Mouse (Mus musculus) cerebellum, adult 2 months (tissue): ENCODE data around the gene Grtp1. TPM values are rescaled to one million over a fixed set of nuclear protein-coding genes. Genes with fewer than 3 reads are reported as not detected.

Source experiments
- DNase-seq, 2 experiments: peaks; one replicate each; pipeline ENCODE4 v3.0.0; 2021
- H3K27ac ChIP-seq: fragments of 200-500 bp; 2 replicates; pipeline ENCODE4 v1.5.1; 2012; ENCODE audit warnings: low read length, control low read depth, inconsistent platforms; ENCODE audit not compliant: insufficient read depth
- H3K27me3 ChIP-seq: fragments of 200-500 bp; 2 replicates; pipeline ENCODE4 v1.6.1; 2012; ENCODE audit warnings: inconsistent platforms, mild to moderate bottlenecking, low read length, moderate library complexity; ENCODE audit not compliant: control insufficient read depth, insufficient read depth
- H3K4me1 ChIP-seq: fragments of 200-500 bp; 2 replicates; pipeline ENCODE4 v1.6.1; 2011; ENCODE audit warnings: low read length; ENCODE audit not compliant: control insufficient read depth, insufficient read depth
- H3K4me3 ChIP-seq: fragments of 200-500 bp; replicated peaks from 2 replicates; pipeline ENCODE3; 2011; ENCODE audit warnings: mild to moderate bottlenecking, low read depth, low read length, control low read depth; ENCODE audit not compliant: insufficient read depth
- CTCF ChIP-seq: fragments of 200-500 bp; IDR thresholded peaks from 2 replicates; pipeline ENCODE4 v1.5.1; 2011; ENCODE audit warnings: low read depth, mild to moderate bottlenecking, control low read depth, low read length, moderate library complexity, borderline replicate concordance; ENCODE audit not compliant: insufficient read depth
- POLR2A ChIP-seq: fragments of 200-500 bp; IDR thresholded peaks from 2 replicates; pipeline ENCODE4 v1.6.1; 2011; ENCODE audit warnings: low read length, control low read depth, borderline replicate concordance; ENCODE audit not compliant: insufficient read depth
- WGBS: fragments of 180-500 bp; shearing (Covaris S2); methylation state at CpG from one replicate; pipeline ENCODE4 v1.1.7; 2018; 5-methylcytosine and 5-hydroxymethylcytosine counted together
- polyA plus RNA-seq: library from polyadenylated mRNA; depleted of rRNA; stranded (reverse); fragments of >200 nt; gene quantifications from 2 replicates; pipeline ENCODE4 v1.2.3, GENCODE M21; 2012

The Grtp1 gene
- polyA plus RNA-seq, 1 experiment = 6.8 TPM

- 88% methylated on average over 12 of the region's 12 CpGs for WGBS
- no peak overlapping the region for H3K27ac ChIP-seq
- DNase-seq = no peak
- no peaks in the 10 kb centered on the region for H3K27me3 ChIP-seq
- no peak overlapping the region for H3K4me3 ChIP-seq
- TF ChIP-seq CTCF (no peak), POLR2A (no peak)
- no peaks in the 10 kb centered on the region for H3K4me1 ChIP-seq
These were observed 29.4 kb upstream of the Grtp1 start for GRCm38 (mm10) chr8:13229802-13230201.

- no peak for TF ChIP-seq POLR2A
- no peak for TF ChIP-seq CTCF
- Histone ChIP-seq H3K27me3 (no peaks in the 10 kb centered on the region), H3K4me3 (no peak overlapping the region), H3K4me1 (no peaks in the 10 kb centered on the region), H3K27ac (no peak overlapping the region)
- DNase-seq = no peak
- WGBS = 59% methylated on average over 9 of the region's 9 CpGs
These were observed 28.6 kb upstream of the Grtp1 start for GRCm38 (mm10) chr8:13228923-13229610.

GRCm38 (mm10) chr8:13227184-13227583, 26.8 kb upstream of the Grtp1 start:
- 45% methylated on average over 3 of the region's 3 CpGs for whole genome bisulfite sequencing
- H3K27me3 ChIP-seq = no peaks in the 10 kb centered on the region
- DNase-seq = no peak
- no peak overlapping the region for H3K4me3 ChIP-seq
- no peak for TF ChIP-seq CTCF
- TF ChIP-seq POLR2A = no peak
- H3K27ac ChIP-seq = no peak overlapping the region
- no peaks in the 10 kb centered on the region for H3K4me1 ChIP-seq

GRCm38 (mm10) chr8:13226288-13226687, 25.9 kb upstream of the Grtp1 start:
- no peak for DNase-seq
- Histone ChIP-seq H3K27me3 (no peaks in the 10 kb centered on the region), H3K27ac (no peak overlapping the region), H3K4me1 (no peaks in the 10 kb centered on the region), H3K4me3 (no peak overlapping the region)
- no peak for TF ChIP-seq POLR2A
- no peak for TF ChIP-seq CTCF
- WGBS = 39% methylated on average over 6 of the region's 6 CpGs

GRCm38 (mm10) chr8:13224426-13224825, 24.0 kb upstream of the Grtp1 start:
- Histone ChIP-seq H3K27ac (no peak overlapping the region), H3K27me3 (no peaks in the 10 kb centered on the region), H3K4me3 (no peak overlapping the region), H3K4me1 (no peaks in the 10 kb centered on the region)
- TF ChIP-seq POLR2A (no peak), CTCF (no peak)
- WGBS = 28% methylated on average over 9 of the region's 9 CpGs
- DNase-seq = no peak

GRCm38 (mm10) chr8:13218441-13218840, 18.0 kb upstream of the Grtp1 start:
- 79% methylated on average over 4 of the region's 4 CpGs for WGBS
- DNase-seq = no peak
- TF ChIP-seq CTCF (no peak), POLR2A (no peak)
- H3K4me1 ChIP-seq = no peaks in the 10 kb centered on the region
- no peak overlapping the region for H3K4me3 ChIP-seq
- H3K27me3 ChIP-seq = no peaks in the 10 kb centered on the region
- H3K27ac ChIP-seq = no peak overlapping the region

- no peaks in the 10 kb centered on the region for H3K4me1 ChIP-seq
- DNase-seq = no peak
- no peak overlapping the region for H3K27ac ChIP-seq
- TF ChIP-seq CTCF (no peak), POLR2A (no peak)
- H3K27me3 ChIP-seq = no peaks in the 10 kb centered on the region
- no peak overlapping the region for H3K4me3 ChIP-seq
These were observed 17.6 kb upstream of the Grtp1 start for GRCm38 (mm10) chr8:13217986-13218385.

- H3K27ac ChIP-seq = no peak overlapping the region
- H3K27me3 ChIP-seq = no peaks in the 10 kb centered on the region
- no peak for TF ChIP-seq CTCF
- no peak for TF ChIP-seq POLR2A
- no peaks in the 10 kb centered on the region for H3K4me1 ChIP-seq
- no peak for DNase-seq
- 64% methylated on average over 5 of the region's 5 CpGs for WGBS
- H3K4me3 ChIP-seq = no peak overlapping the region
These were observed 16.7 kb upstream of the Grtp1 start for GRCm38 (mm10) chr8:13217093-13217492.

- no peak overlapping the region for H3K4me3 ChIP-seq
- no peak for DNase-seq
- no peak overlapping the region for H3K27ac ChIP-seq
- no peaks in the 10 kb centered on the region for H3K27me3 ChIP-seq
- 78% methylated on average over 8 of the region's 8 CpGs for WGBS
- no peaks in the 10 kb centered on the region for H3K4me1 ChIP-seq
- no peak for TF ChIP-seq CTCF
- no peak for TF ChIP-seq POLR2A
These were observed 16.0 kb upstream of the Grtp1 start for GRCm38 (mm10) chr8:13216386-13216785.
